ENCODE assay signal across 10 mouse cellular contexts in the genomic region with DNA sequence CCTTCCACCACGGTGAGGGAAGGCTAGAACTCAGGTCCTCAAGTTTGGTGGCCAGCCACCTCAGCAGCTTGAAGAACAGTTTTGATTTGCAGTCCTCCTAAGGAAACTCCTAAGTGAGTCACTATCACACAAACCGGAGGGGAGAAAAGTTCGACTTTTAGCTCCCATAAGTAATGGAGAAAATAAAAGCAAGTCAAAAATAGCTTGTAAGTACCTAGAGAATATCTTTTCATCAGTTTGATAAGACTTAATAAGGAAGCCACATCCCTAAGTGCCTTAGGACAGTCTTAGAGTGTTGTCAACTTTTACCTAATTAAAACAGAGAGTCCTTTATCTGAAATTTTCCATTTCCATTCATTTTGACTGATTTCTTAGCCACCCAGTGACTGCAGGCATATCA. TPM values are rescaled to one million over a fixed set of nuclear protein-coding genes. Genes with fewer than 3 reads are reported as not detected.
DNase-seq lines count a peak whose midpoint lies in the region; ATAC-seq and TF ChIP-seq lines count a peak whose summit lies in the region.
"Had no signal": no experiment of that assay in that cellular context is flagged by ENCODE, and none has a peak within 500 bp of the region (broad histone marks: within the 10 kb centered on the region; RNA-seq: fewer than 3 reads in every experiment).

No protein-coding gene starts in this region.

- no peak for DNase-seq in forebrain, postnatal 0 days
- no peak for DNase-seq in lung, postnatal 25 days (ENCODE audit: low spot score)
- DNase-seq in intestine, embryonic 14.5 days (ENCODE audit: low spot score) = no peak
- peak; percentile 18 for DNase-seq in naive thymus-derived CD4-positive, alpha-beta T cell, adult 2 months (ENCODE audit: low read depth)
- DNase-seq in layer of hippocampus, adult 8-10 months (ENCODE audit: low spot score in 2 of 2) = no peak
- DNase-seq: cerebellum, postnatal 36 days; gastrocnemius, postnatal 10 days had no signal

- peak overlapping the region; percentile 79; the same call in 1 of the 2 replicates for H3K4me2 ChIP-seq in forebrain, embryonic 12.5 days
- H3K4me2 ChIP-seq in forebrain, postnatal 0 days (ENCODE audit: low read depth) = no peak overlapping the region
- H3K4me2 ChIP-seq in lung, embryonic 16.5 days (ENCODE audit: low read depth, low read length) = peak overlapping the region; percentile 81
- peak overlapping the region; percentile 56 for H3K4me2 ChIP-seq in intestine, embryonic 14.5 days (ENCODE audit: low read length)

- no peaks in the 10 kb centered on the region for H3K36me3 ChIP-seq in forebrain, embryonic 12.5 days (replicated peaks)
- no peaks in the 10 kb centered on the region for H3K36me3 ChIP-seq in forebrain, postnatal 0 days (ENCODE audit: insufficient read depth)
- H3K36me3 ChIP-seq in lung, embryonic 16.5 days (ENCODE audit: control insufficient read depth, insufficient read depth, low read length) = no peaks in the 10 kb centered on the region
- H3K36me3 ChIP-seq in intestine, embryonic 14.5 days (ENCODE audit: control insufficient read depth, insufficient read depth, low read length) = no peaks in the 10 kb centered on the region

- H3K27ac ChIP-seq in forebrain, embryonic 12.5 days = no peak overlapping the region
- H3K27ac ChIP-seq in forebrain, postnatal 0 days (ENCODE audit: low read depth, low read length) = no peak overlapping the region
- H3K27ac ChIP-seq in lung, embryonic 16.5 days (ENCODE audit: low read length) = peak overlapping the region; percentile 61
- no peak overlapping the region for H3K27ac ChIP-seq in intestine, embryonic 14.5 days (ENCODE audit: low read depth)

- TF ChIP-seq CTCF in forebrain, postnatal 0 days (IDR thresholded peaks at IDR 0.05; ENCODE audit: low read depth) = no peak

- peaks cover 20% of the 10 kb centered on the region for H3K4me1 ChIP-seq in forebrain, embryonic 12.5 days
- H3K4me1 ChIP-seq in forebrain, postnatal 0 days (ENCODE audit: insufficient read depth) = peaks cover 6% of the 10 kb centered on the region; the same call in 1 of the 2 replicates
- 0 out of 2 replicates have a peak, but pooled peaks cover 5% of the 10 kb centered on the region for H3K4me1 ChIP-seq in lung, embryonic 16.5 days (replicated peaks; ENCODE audit: control insufficient read depth, insufficient read depth, low read length)
- H3K4me1 ChIP-seq in intestine, embryonic 14.5 days (replicated peaks; ENCODE audit: control insufficient read depth, insufficient read depth, low read length) = 0 out of 2 replicates have a peak, but pooled peaks cover 3% of the 10 kb centered on the region

- H3K27me3 ChIP-seq in forebrain, embryonic 12.5 days = peaks cover 63% of the 10 kb centered on the region
- H3K27me3 ChIP-seq in forebrain, postnatal 0 days (ENCODE audit: insufficient read depth, low read length) = peaks cover 18% of the 10 kb centered on the region
- H3K27me3 ChIP-seq in lung, embryonic 16.5 days (ENCODE audit: control insufficient read depth, insufficient read depth, low read depth, low read length) = peaks cover 5% of the 10 kb centered on the region
- H3K27me3 ChIP-seq in intestine, embryonic 14.5 days (replicated peaks; ENCODE audit: control insufficient read depth, insufficient read depth, low read length) = peaks cover 22% of the 10 kb centered on the region; the same call in 1 of the 2 replicates

- no peak for ATAC-seq in forebrain, embryonic 12.5 days (ENCODE audit: low FRiP score)
- no peak for ATAC-seq in forebrain, postnatal 0 days
- no peak for ATAC-seq in lung, embryonic 16.5 days (ENCODE audit: low read depth)
- ATAC-seq in intestine, embryonic 14.5 days (replicated peaks; ENCODE audit: low FRiP score, low TSS enrichment, low read depth) = no peak
- no peak for ATAC-seq in frontal cortex, adult (ENCODE audit: low TSS enrichment)

- H3K4me3 ChIP-seq in forebrain, embryonic 12.5 days (replicated peaks) = peak overlapping the region; percentile 44; the same call in 1 of the 2 replicates
- no peak overlapping the region for H3K4me3 ChIP-seq in forebrain, postnatal 0 days (ENCODE audit: low read depth, low read length)
- H3K4me3 ChIP-seq in lung, embryonic 16.5 days (ENCODE audit: low read length) = peak overlapping the region; percentile 67
- peak overlapping the region; percentile 38 for H3K4me3 ChIP-seq in intestine, embryonic 14.5 days (ENCODE audit: low read depth, low read length)

- no peaks in the 10 kb centered on the region for H3K9me3 ChIP-seq in forebrain, embryonic 12.5 days
- H3K9me3 ChIP-seq in forebrain, postnatal 0 days (ENCODE audit: low read length) = no peaks in the 10 kb centered on the region
- H3K9me3 ChIP-seq in lung, embryonic 16.5 days (ENCODE audit: control insufficient read depth, low read length) = no peaks in the 10 kb centered on the region
- H3K9me3 ChIP-seq in intestine, embryonic 14.5 days (ENCODE audit: control insufficient read depth, low read length) = no peaks in the 10 kb centered on the region

- 30% methylated on average over 3 of the region's 3 CpGs for WGBS in forebrain, embryonic 12.5 days
- WGBS in forebrain, postnatal 0 days = 30% methylated on average over 3 of the region's 3 CpGs
- 28% methylated on average over 3 of the region's 3 CpGs for WGBS in lung, embryonic 16.5 days
- WGBS in intestine, embryonic 14.5 days = 30% methylated on average over 3 of the region's 3 CpGs

- no peak overlapping the region for H3K9ac ChIP-seq in forebrain, embryonic 12.5 days
- no peak overlapping the region for H3K9ac ChIP-seq in forebrain, postnatal 0 days
- H3K9ac ChIP-seq in lung, embryonic 16.5 days (ENCODE audit: low read length) = peak overlapping the region; percentile 72
- H3K9ac ChIP-seq in intestine, embryonic 14.5 days (ENCODE audit: low read length) = no peak overlapping the region

RNA-seq across cellular contexts. Expression of gene Rbm47, which starts 23.3 kb away (rescaled TPM):
- 4.4 and 6.4 TPM in 2 replicates for polyA plus RNA-seq in forebrain, embryonic 12.5 days (2016; fragmentation: Nextera tagmentation; extraction: Ambion mirVana)
- 1.2 and 2.7 TPM in 2 replicates for total RNA-seq in forebrain, postnatal 0 days (2014; rRNA removed)
- polyA plus RNA-seq in forebrain, postnatal 0 days (2015; fragmentation: Nextera tagmentation; extraction: Ambion mirVana) = 2.3 and 3.3 TPM in 2 replicates
- polyA plus RNA-seq in lung, embryonic 16.5 days (2015; fragmentation: Nextera tagmentation; extraction: Ambion mirVana) = 39.2 and 43.9 TPM in 2 replicates
- polyA plus RNA-seq in intestine, embryonic 14.5 days (2014; fragmentation: Nextera tagmentation; extraction: Ambion mirVana) = 65.1 and 79.2 TPM in 2 replicates
- total RNA-seq in layer of hippocampus, adult 8-10 months (2022) = 1 to 10 TPM; 1.5 to 4.4 (median 2.6) TPM
